Mouse (Mus musculus): ENCODE data around the gene Rtn1. TPM values are rescaled to one million over a fixed set of nuclear protein-coding genes. Genes with fewer than 3 reads are reported as not detected.

The Rtn1 gene
- 3.0 and 5.6 TPM in 2 replicates for polyA plus RNA-seq (2012; rRNA removed)

- Histone ChIP-seq H3K27ac (ENCODE audit: insufficient read depth, low read depth, low read length) (no peak within 1 kb of the TSS), H3K27me3 (replicated peaks; ENCODE audit: control insufficient read depth, insufficient read depth, low read length) (no peaks in the 10 kb centered on the region; the same call in 1 of the 2 replicates), H3K4me3 (ENCODE audit: insufficient read depth, low read depth, low read length) (peak within 1 kb of the TSS; percentile 38), H3K4me1 (ENCODE audit: control insufficient read depth, insufficient read depth, low read length) (no peaks in the 10 kb centered on the region), H3K36me3 (ENCODE audit: control insufficient read depth, insufficient read depth, low read length) (no peaks in the 10 kb centered on the region)
- WGBS: 34% methylated on average over 6 of the region's 6 CpGs
- no peak for TF ChIP-seq CTCF (conservative IDR thresholded peaks at IDR 0.05; ENCODE audit: insufficient read depth, insufficient read length, low read depth, low read length)
- no peak for TF ChIP-seq POLR2A (IDR thresholded peaks at IDR 0.05; ENCODE audit: low read depth, low read length)
- DNase-seq: no peak
Observed at GRCm38 (mm10) chr12:72408954-72409353, at the start of gene Rtn1. Gene Rtn1 (minus strand): TSS chr12:72409054.

- no peak for DNase-seq
- Histone ChIP-seq H3K4me3 (ENCODE audit: insufficient read depth, low read depth, low read length) (no peak overlapping the region), H3K4me1 (ENCODE audit: control insufficient read depth, insufficient read depth, low read length) (no peaks in the 10 kb centered on the region), H3K27ac (ENCODE audit: insufficient read depth, low read depth, low read length) (no peak overlapping the region), H3K27me3 (replicated peaks; ENCODE audit: control insufficient read depth, insufficient read depth, low read length) (no peaks in the 10 kb centered on the region), H3K36me3 (ENCODE audit: control insufficient read depth, insufficient read depth, low read length) (no peaks in the 10 kb centered on the region)
- TF ChIP-seq POLR2A (IDR thresholded peaks at IDR 0.05; ENCODE audit: low read depth, low read length): no peak
- no peak for TF ChIP-seq CTCF (conservative IDR thresholded peaks at IDR 0.05; ENCODE audit: insufficient read depth, insufficient read length, low read depth, low read length)
- 64% methylated on average over 17 of the region's 17 CpGs for WGBS
Observed at GRCm38 (mm10) chr12:72453941-72454340, 45.1 kb upstream of the Rtn1 start.

- H3K27ac ChIP-seq (ENCODE audit: insufficient read depth, low read depth, low read length): no peak within 1 kb of the TSS
- WGBS: 3% methylated on average over 31 of the region's 31 CpGs
- H3K4me1 ChIP-seq (ENCODE audit: control insufficient read depth, insufficient read depth, low read length): no peaks in the 10 kb centered on the region
Observed at GRCm38 (mm10) chr12:72441839-72442576, 33.2 kb upstream of the Rtn1 start, which contains the start of gene Lrrc9. Gene Lrrc9 (plus strand): TSS chr12:72441866.

GRCm38 (mm10) chr12:72438961-72439480 lies 30.2 kb upstream of the Rtn1 start:
- no peak for DNase-seq
- no peak overlapping the region for H3K4me3 ChIP-seq (ENCODE audit: insufficient read depth, low read depth, low read length)
- H3K36me3 ChIP-seq (ENCODE audit: control insufficient read depth, insufficient read depth, low read length): no peaks in the 10 kb centered on the region
- H3K27ac ChIP-seq (ENCODE audit: insufficient read depth, low read depth, low read length): no peak overlapping the region
- no peak for TF ChIP-seq CTCF (conservative IDR thresholded peaks at IDR 0.05; ENCODE audit: insufficient read depth, insufficient read length, low read depth, low read length)
- no peak for TF ChIP-seq POLR2A (IDR thresholded peaks at IDR 0.05; ENCODE audit: low read depth, low read length)
- H3K4me1 ChIP-seq (ENCODE audit: control insufficient read depth, insufficient read depth, low read length): no peaks in the 10 kb centered on the region
- peaks cover 2% of the 10 kb centered on the region; the same call in 1 of the 2 replicates for H3K27me3 ChIP-seq (replicated peaks; ENCODE audit: control insufficient read depth, insufficient read depth, low read length)
- WGBS: 71% methylated on average over 6 of the region's 6 CpGs

More at GRCm38 (mm10) chr12:72441839-72442576, 33.2 kb upstream of the Rtn1 start, which contains the start of gene Lrrc9:
- no peaks in the 10 kb centered on the region for H3K36me3 ChIP-seq (ENCODE audit: control insufficient read depth, insufficient read depth, low read length)
- peak; percentile 48 for DNase-seq
- peaks cover 2% of the 10 kb centered on the region; the same call in 1 of the 2 replicates for H3K27me3 ChIP-seq (replicated peaks; ENCODE audit: control insufficient read depth, insufficient read depth, low read length)
- peak within 1 kb of the TSS; percentile 6 for H3K4me3 ChIP-seq (ENCODE audit: insufficient read depth, low read depth, low read length)
- TF ChIP-seq CTCF (conservative IDR thresholded peaks at IDR 0.05; ENCODE audit: insufficient read depth, insufficient read length, low read depth, low read length) (no peak), POLR2A (IDR thresholded peaks at IDR 0.05; ENCODE audit: low read depth, low read length) (no peak)

GRCm38 (mm10) chr12:72437676-72438341 lies 29.0 kb upstream of the Rtn1 start:
- peaks cover 2% of the 10 kb centered on the region; the same call in 1 of the 2 replicates for H3K27me3 ChIP-seq (replicated peaks; ENCODE audit: control insufficient read depth, insufficient read depth, low read length)
- WGBS: 72% methylated on average over 10 of the region's 10 CpGs
- H3K4me1 ChIP-seq (ENCODE audit: control insufficient read depth, insufficient read depth, low read length): no peaks in the 10 kb centered on the region
- no peak for DNase-seq
- no peak overlapping the region for H3K27ac ChIP-seq (ENCODE audit: insufficient read depth, low read depth, low read length)
- no peaks in the 10 kb centered on the region for H3K36me3 ChIP-seq (ENCODE audit: control insufficient read depth, insufficient read depth, low read length)
- TF ChIP-seq CTCF (conservative IDR thresholded peaks at IDR 0.05; ENCODE audit: insufficient read depth, insufficient read length, low read depth, low read length) (no peak), POLR2A (IDR thresholded peaks at IDR 0.05; ENCODE audit: low read depth, low read length) (no peak)
- no peak overlapping the region for H3K4me3 ChIP-seq (ENCODE audit: insufficient read depth, low read depth, low read length)

GRCm38 (mm10) chr12:72433241-72433865 lies 24.5 kb upstream of the Rtn1 start:
- H3K4me1 ChIP-seq (ENCODE audit: control insufficient read depth, insufficient read depth, low read length): no peaks in the 10 kb centered on the region
- H3K36me3 ChIP-seq (ENCODE audit: control insufficient read depth, insufficient read depth, low read length): no peaks in the 10 kb centered on the region
- TF ChIP-seq POLR2A (IDR thresholded peaks at IDR 0.05; ENCODE audit: low read depth, low read length) (no peak), CTCF (conservative IDR thresholded peaks at IDR 0.05; ENCODE audit: insufficient read depth, insufficient read length, low read depth, low read length) (no peak)
- no peak overlapping the region for H3K27ac ChIP-seq (ENCODE audit: insufficient read depth, low read depth, low read length)
- H3K27me3 ChIP-seq (replicated peaks; ENCODE audit: control insufficient read depth, insufficient read depth, low read length): no peaks in the 10 kb centered on the region
- no peak for DNase-seq
- no peak overlapping the region for H3K4me3 ChIP-seq (ENCODE audit: insufficient read depth, low read depth, low read length)
- 68% methylated on average over 9 of the region's 9 CpGs for WGBS

Data from kidney, adult 2 months (tissue).